Mouse (Mus musculus) olfactory bulb, adult 2 months (tissue): Measurements from ENCODE around the gene Inpp5b.

Experiments used
- CTCF ChIP-seq: fragments of 200-500 bp; IDR thresholded peaks from 2 replicates; pipeline ENCODE4 v1.5.1; 2012; ENCODE audit warnings: low read depth, mild to moderate bottlenecking, low read length, moderate library complexity; ENCODE audit not compliant: insufficient read depth
- POLR2A ChIP-seq: fragments of 200-500 bp; IDR thresholded peaks from 2 replicates; pipeline ENCODE4 v1.6.1; 2012; ENCODE audit warnings: mild to moderate bottlenecking, low read depth, low read length, moderate library complexity; ENCODE audit not compliant: insufficient read depth

DNA sequence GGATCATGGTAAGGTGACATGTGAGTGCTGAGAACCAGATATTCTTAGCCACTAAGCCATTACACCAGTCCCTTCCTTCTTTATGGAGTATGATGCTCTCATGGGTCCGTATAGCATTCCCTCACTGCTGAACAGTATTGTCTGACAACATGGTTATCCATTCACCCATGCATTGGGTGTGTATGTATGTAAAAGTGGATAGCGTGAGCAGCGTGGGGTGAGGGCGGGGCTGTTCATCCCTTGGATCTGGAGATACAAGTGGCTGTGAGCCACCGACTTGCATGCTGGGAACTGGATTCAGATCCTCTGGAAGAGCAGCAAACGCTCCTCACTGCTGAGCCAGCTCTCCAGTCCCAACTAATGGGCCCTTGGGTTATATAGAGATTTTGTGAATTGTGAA lies 29.0 kb upstream of the Inpp5b start:
- TF ChIP-seq CTCF (no peak), POLR2A (no peak)
